Mouse (Mus musculus): ENCODE results near the gene Cnnm1. TPM values are rescaled to one million over a fixed set of nuclear protein-coding genes. Genes with fewer than 3 reads are reported as not detected.

Gene Cnnm1
- under 1 TPM; 0.07 TPM for total RNA-seq (2021)
- long read RNA-seq, experiment 1, result 0 reads
- long read RNA-seq, experiment 2, result 0 reads

GRCm38 (mm10) chr19:43440112-43440737 is at the start of gene Cnnm1:
Gene Cnnm1, plus strand, starts transcription at chr19:43440436.
- intact Hi-C loops (cut with DNase I), result no loop called here
- DNase-seq, result peak; percentile 23 to 41

- intact Hi-C loops (cut with DNase I), result loop anchor here (1.0 to 5.0 kb wide), 2 partner anchors 369 to 601 kb away; no protein-coding TSS in a partner anchor
- peak; percentile 18 to 63 for DNase-seq
Measured at GRCm38 (mm10) chr19:43396327-43396726, 43.9 kb upstream of the Cnnm1 start.

DNA sequence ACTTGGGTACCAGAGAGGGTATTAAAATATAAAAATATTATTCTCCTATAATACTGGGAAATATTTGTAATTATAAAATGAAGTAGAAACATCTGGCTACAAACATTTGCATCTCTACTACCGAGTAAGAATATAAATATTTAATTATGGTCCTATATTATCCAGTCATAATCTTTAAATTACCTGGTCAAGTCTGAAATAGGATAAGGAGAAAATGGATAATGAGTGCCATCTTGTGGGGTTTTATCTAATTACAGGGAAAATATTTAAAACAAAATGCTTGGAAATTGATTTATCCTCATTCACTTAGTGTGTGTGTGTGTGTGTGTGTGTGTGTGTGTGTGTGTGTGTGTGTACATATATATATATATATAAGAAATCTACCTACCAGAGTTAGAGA is 33.1 kb upstream of the Cnnm1 start:
- intact Hi-C loops (cut with DNase I), result no loop called here
- no peak for DNase-seq

- intact Hi-C loops (cut with DNase I), result no loop called here
- no peak for DNase-seq
Measured at GRCm38 (mm10) chr19:43415565-43415964, 24.7 kb upstream of the Cnnm1 start.

GRCm38 (mm10) chr19:43420506-43420905 is 19.7 kb upstream of the Cnnm1 start:
- intact Hi-C loops (cut with DNase I), result no loop called here
- DNase-seq, result no peak

GRCm38 (mm10) chr19:43424082-43424481 is 16.2 kb upstream of the Cnnm1 start:
- no peak for DNase-seq
- intact Hi-C loops (cut with DNase I), result no loop called here

GRCm38 (mm10) chr19:43427446-43428224 is 12.6 kb upstream of the Cnnm1 start:
- DNase-seq, result no peak
- intact Hi-C loops (cut with DNase I), result no loop called here

GRCm38 (mm10) chr19:43439246-43439645 is 990 bp upstream of the Cnnm1 start:
- intact Hi-C loops (cut with DNase I), result no loop called here
- no peak for DNase-seq

DNA sequence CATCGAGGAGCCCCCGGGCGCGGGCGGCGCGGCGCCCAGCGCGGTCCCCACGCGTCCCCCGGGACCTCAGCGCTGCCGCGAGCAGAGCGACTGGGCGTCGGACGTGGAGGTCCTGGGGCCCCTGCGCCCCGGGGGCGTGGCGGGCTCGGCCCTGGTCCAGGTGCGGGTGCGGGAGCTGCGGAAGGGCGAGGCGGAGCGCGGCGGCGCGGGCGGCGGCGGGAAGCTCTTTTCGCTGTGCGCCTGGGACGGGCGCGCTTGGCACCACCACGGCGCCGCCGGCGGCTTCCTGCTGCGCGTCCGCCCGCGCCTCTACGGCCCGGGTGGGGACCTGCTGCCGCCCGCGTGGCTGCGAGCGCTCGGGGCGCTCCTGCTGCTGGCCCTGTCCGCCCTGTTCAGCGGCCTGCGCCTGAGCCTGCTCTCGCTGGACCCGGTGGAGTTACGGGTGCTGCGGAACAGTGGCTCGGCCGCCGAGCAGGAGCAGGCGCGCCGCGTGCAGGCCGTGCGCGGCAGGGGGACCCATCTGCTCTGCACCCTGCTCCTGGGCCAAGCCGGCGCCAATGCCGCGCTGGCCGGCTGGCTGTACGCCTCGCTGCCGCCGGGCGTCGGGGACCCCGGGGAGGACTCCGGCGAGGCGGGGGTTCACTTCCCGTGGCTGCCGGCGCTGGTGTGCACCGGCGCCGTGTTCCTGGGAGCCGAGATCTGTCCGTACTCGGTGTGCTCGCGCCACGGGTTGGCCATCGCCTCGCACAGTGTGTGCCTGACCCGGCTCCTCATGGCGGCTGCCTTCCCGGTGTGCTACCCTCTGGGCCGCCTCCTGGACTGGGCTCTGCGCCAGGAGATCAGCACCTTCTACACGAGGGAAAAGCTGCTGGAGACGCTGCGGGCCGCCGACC is 778 bp downstream of the Cnnm1 start:
- peak; percentile 16 to 23 for DNase-seq
- intact Hi-C loops (cut with DNase I), result no loop called here

DNA sequence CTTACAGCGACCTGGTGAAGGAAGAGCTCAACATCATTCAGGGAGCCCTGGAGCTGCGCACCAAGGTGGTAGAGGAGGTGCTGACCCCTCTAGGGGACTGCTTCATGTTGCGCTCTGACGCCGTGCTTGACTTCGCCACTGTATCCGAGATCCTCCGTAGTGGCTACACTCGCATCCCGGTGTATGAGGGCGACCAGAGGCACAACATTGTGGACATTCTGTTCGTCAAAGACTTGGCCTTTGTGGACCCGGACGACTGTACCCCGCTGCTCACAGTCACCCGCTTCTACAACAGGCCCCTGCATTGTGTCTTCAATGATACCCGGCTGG is 1.4 kb downstream of the Cnnm1 start:
- intact Hi-C loops (cut with DNase I), result no loop called here
- no peak for DNase-seq

GRCm38 (mm10) chr19:43442269-43442668 is 2.0 kb downstream of the Cnnm1 start:
- intact Hi-C loops (cut with DNase I), result no loop called here
- peak in 1 of 2 experiments; percentile 8 for DNase-seq

DNA sequence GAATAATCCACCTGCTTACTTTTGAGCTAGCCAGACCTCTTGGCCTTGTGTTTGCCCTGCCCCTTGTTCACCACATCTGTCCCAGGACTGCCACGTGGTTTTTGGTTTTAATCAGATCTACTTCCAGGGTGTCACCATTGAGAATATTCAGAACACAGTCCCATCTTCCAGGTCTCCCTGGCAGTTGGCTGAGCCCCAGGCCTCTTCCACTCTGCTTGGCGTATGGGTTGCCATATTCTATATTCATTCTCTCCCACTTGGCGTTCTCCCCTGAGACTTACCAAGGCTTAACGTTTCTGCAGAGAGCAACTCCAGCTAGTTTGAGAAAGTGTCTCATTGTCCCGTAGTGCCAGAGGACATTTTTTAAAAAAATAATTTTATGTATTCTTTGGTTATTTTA is 2.7 kb downstream of the Cnnm1 start:
- no peak for DNase-seq
- intact Hi-C loops (cut with DNase I), result no loop called here

DNA sequence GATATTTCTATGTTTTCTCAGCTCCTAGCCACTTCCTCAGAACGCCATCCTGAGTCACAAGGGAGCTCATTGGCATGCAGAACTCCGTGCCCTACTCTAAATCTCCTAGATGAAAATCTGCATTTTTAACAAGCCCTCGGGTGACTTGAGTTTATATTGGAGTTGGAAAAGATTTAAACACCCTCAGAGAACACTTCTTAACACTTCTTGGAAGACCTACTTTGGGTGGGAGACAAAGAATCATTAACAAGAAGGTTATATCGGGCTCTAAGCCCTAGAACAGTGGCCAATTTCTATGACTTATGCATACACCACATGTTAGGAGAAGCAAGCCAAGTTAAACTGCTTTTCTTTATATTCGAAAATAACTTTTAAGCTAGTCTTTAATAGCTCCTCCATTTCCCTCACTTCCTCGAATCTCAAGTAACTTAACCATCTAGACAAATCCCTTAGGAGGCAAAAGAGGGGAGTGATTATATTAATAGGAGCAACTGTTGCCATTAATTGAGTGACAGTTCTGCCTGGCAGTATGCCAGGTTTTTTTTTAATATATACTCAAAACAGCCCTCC is 4.5 kb downstream of the Cnnm1 start:
- intact Hi-C loops (cut with DNase I), result no loop called here
- no peak for DNase-seq

DNA sequence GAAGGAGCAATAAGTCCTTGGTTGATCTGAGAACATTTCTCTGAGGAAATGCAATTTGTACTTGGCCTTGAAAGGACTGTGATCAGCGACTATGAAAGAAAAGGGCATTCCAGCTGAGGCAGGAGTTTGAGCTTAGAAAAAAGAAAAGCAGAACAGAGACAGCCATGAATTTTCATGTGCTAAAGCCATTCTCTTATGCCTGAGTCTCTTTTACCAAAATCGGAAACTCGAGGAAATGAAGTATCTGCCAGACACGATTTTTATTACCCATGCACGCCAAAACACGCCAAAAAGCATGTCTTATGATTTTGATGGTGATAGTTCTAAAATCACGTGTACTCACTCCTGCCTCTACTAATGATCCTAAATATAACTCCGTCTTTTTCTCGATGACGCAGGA is 11.3 kb downstream of the Cnnm1 start:
- DNase-seq, result no peak
- intact Hi-C loops (cut with DNase I), result no loop called here

DNA sequence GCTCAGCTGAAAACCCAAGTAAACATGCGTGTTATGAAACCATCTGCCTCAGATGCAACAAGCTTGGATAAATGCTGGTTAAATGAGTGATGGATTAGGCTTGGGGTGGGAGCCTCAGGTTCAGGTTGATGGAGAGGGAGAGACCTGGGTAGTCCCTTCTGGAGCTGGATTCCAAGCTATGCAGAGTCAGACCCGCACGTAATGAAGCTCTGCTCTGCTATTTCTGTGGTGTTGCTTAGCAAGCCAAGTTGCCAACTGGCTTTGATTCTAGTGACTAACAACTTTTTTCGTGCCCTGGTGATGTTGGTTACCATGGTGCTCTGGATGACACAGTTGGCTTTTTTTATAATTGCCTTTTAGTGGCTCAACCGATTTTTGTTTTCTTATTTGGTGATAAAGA is 11.9 kb downstream of the Cnnm1 start:
- DNase-seq, result no peak
- intact Hi-C loops (cut with DNase I), result no loop called here

DNA sequence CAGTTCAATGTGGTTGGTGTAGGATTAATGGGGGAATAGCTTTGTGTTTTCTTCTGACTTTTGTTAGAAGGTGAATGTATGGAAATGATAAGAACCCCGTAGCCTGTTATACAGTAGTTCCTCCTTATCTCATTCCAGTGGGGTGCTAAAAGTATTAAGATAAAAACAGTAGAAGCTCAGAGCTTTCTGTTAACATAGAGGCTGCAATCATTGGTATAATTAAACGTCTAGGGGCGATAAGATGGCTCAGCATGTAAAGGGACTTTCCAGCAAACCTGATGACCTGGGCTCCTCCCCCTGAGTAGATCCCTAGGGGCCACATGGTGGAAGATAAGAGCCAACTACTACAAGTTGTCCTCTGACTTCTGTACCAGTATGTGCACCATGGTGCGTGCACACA is 12.8 kb downstream of the Cnnm1 start:
- intact Hi-C loops (cut with DNase I), result no loop called here
- no peak for DNase-seq

DNA sequence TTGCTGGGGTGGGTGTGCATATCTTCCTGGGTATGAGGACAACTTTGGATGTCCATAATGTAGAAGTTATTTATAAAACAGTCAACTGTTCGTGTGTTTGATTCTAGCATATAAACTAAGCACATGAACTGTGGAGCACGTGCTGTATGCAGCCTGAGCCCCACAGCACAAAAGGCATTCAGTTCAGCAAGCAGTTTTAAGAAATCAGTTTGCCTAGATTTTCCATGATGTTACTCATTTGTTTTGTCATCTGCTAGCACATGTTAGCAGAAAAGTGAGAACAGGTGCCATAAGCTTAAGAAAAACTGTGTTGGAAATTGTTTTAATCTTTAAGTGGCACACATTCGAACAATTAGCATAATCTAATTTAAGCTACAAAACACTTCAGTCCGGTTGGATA is 19.7 kb downstream of the Cnnm1 start:
- DNase-seq, result no peak
- intact Hi-C loops (cut with DNase I), result no loop called here

- intact Hi-C loops (cut with DNase I), result no loop called here
- no peak for DNase-seq
Measured at GRCm38 (mm10) chr19:43460481-43460880, 20.2 kb downstream of the Cnnm1 start.

GRCm38 (mm10) chr19:43462141-43462540 is 21.9 kb downstream of the Cnnm1 start:
- intact Hi-C loops (cut with DNase I), result no loop called here
- DNase-seq, result no peak

DNA sequence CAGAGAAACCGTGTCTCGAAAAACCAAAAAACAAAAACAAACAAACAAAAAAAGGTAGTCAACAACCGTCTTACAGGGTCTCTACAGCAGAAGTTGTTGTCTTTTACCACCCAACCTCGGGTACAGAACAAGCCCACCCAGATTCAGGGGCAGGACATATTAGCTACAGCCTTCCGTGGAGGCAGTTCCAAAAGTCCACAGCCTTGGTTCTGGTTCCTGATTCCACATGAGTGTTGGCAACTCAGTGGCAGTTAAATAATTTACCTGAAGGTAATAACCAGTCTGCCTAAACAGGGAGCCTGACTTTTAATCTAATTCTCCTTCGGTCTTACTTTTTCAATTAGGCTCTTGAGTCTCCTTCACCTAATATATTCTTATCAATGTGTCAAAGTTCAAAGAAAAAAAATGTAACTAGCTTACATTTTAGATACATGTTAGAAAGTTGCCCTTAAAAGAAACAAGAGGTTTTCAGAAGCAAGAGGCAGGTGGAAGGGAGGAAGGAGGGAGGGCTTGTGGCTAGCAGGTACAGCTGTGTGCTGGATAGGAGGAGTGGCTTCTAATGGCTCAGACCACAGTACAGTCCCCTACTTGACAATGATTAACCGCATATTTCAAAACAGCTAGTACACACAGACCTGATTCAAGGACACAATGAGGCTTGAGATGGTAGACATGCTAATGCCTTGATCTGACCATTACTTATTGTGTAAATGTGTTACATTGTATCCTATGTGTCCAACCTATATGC is 23.5 kb downstream of the Cnnm1 start:
- intact Hi-C loops (cut with DNase I), result no loop called here

More for the DNA sequence above, 23.5 kb downstream of the Cnnm1 start:
- DNase-seq, result no peak
